ENCODE assay signal across 8 mouse cellular contexts in the genomic region with DNA sequence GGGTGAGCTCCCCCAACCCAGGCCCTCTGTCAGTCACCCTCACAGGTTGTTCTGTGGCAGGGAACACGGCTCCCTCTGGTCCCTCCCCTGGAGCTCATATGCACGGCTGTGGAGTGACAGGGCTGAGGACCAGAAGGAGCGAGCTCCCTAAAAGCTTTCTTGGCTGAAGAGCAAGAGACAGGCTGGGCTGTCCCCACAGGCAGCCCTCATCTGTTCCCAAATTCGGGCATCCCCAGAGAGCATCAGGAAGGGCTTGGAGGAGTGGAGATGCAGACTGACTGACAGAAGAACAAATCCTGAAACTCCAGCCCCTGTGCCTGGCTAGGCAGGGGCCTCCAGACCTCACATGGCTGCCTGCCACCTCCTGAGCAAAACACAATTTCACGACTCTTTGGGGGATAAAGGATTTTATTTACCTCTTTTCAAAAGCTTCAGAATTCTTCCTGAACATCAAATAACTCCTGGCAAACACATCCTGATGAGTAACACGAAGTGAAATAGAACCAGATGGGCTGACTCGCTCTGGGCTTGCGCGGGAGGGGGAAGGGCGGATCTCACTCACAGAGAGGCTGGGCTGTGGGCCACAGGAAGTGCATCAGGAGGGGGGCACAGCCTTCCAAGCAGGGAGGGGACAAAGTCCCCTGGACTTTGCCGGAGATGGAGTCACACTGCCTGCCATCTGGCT.
DNase-seq lines count a peak whose midpoint lies in the region; ATAC-seq and TF ChIP-seq lines count a peak whose summit lies in the region.

No protein-coding gene starts in this region.

- 16% methylated on average over 11 of the region's 11 CpGs for WGBS in liver, embryonic 15.5 days (ENCODE audit: insufficient replicate concordance)
- WGBS in olfactory bulb, adult 2 months = 13% methylated on average over 11 of the region's 11 CpGs

- H3K9me3 ChIP-seq in liver, embryonic 15.5 days (replicated peaks) = no peaks in the 10 kb centered on the region

- no peaks in the 10 kb centered on the region for H3K27me3 ChIP-seq in liver, embryonic 15.5 days

- peak overlapping the region; percentile 90 for H3K27ac ChIP-seq in layer of hippocampus, adult 2 months
- 0 out of 2 replicates have a peak overlapping the region, but pooled peaks have one; percentile 19 for H3K27ac ChIP-seq in liver, embryonic 15.5 days (replicated peaks)
- peak overlapping the region; percentile 65 for H3K27ac ChIP-seq in olfactory bulb, adult 2 months (ENCODE audit: insufficient read depth, low read depth, low read length)

- TF ChIP-seq CTCF in layer of hippocampus, adult 2 months (conservative IDR thresholded peaks at IDR 0.05) = no peak
- no peak for TF ChIP-seq CTCF in olfactory bulb, adult 2 months (IDR thresholded peaks at IDR 0.05; ENCODE audit: insufficient read depth, low read depth, low read length)

- no peak overlapping the region for H3K9ac ChIP-seq in liver, embryonic 15.5 days

- H3K4me3 ChIP-seq in layer of hippocampus, adult 2 months = peak overlapping the region; percentile 37
- H3K4me3 ChIP-seq in liver, embryonic 15.5 days (replicated peaks) = no peak overlapping the region
- 0 out of 2 replicates have a peak overlapping the region, but pooled peaks have one; percentile 0 for H3K4me3 ChIP-seq in olfactory bulb, adult 2 months (ENCODE audit: insufficient read depth, low read depth, low read length)

- peak; percentile 87 for DNase-seq in 3134 (ENCODE audit: extremely low read depth, insufficient read length, low spot score)
- peak; percentile 96 for DNase-seq in cerebellum, adult 9-11 months
- peak; percentile 83 to 93 for DNase-seq in frontal cortex, adult 2 months (ENCODE audit: extremely low spot score in 1 of 2, low spot score in 1 of 2)
- peak; percentile 89 for DNase-seq in heart, postnatal 4 days
- peak; percentile 90 to 92 for DNase-seq in layer of hippocampus, adult 2 months (ENCODE audit: low spot score in 2 of 2)
- DNase-seq in thymus, postnatal 4 days = peak; percentile 69

- peak; percentile 68 for ATAC-seq in liver, embryonic 15.5 days (ENCODE audit: insufficient read depth)

- H3K4me2 ChIP-seq in liver, embryonic 15.5 days = peak overlapping the region; percentile 25

- H3K4me1 ChIP-seq in liver, embryonic 15.5 days (replicated peaks) = 0 out of 2 replicates have a peak, but pooled peaks cover 5% of the 10 kb centered on the region
- peaks cover 22% of the 10 kb centered on the region for H3K4me1 ChIP-seq in olfactory bulb, adult 2 months (ENCODE audit: control insufficient read depth, insufficient read depth, low read length)

- no peaks in the 10 kb centered on the region for H3K36me3 ChIP-seq in liver, embryonic 15.5 days (replicated peaks)

- TF ChIP-seq POLR2A in olfactory bulb, adult 2 months (IDR thresholded peaks at IDR 0.05; ENCODE audit: insufficient read depth, low read depth, low read length) = peak; percentile 25; the same call in 1 of the 2 replicates

Comparison
In these comparisons a context has a peak if more than half of its experiments do, and no peak if none do; other contexts are left out.
1. H3K27ac ChIP-seq: peak in every context shown above with its lines; median percentile 90 in layer of hippocampus, adult 2 months; 65 in olfactory bulb, adult 2 months; 19 in liver, embryonic 15.5 days.